Mouse (Mus musculus) neural tube, embryonic 11.5 days (tissue): ENCODE measurements around the gene Prkcg. TPM values are rescaled to one million over a fixed set of nuclear protein-coding genes. Genes with fewer than 3 reads are reported as not detected.
A peak's percentile ranks its signal among the peaks of the same experiment; 100 is the strongest.

Experiments
- ATAC-seq: fragments of 200-750 bp; cut with Nextera tagmentation; 2 replicates; pipeline ENCODE4 v1.8.0; 2017; ENCODE audit warnings: moderate number of reproducible peaks, mild to moderate bottlenecking, moderate TSS enrichment, moderate library complexity; ENCODE audit not compliant: insufficient read depth, low FRiP score, low TSS enrichment
- DNase-seq: peaks from one replicate; pipeline ENCODE4 v3.0.0-alpha.2; 2015; ENCODE audit warnings: low spot score
- H3K27ac ChIP-seq: fragments of 300-500 bp; sonication (generic); 2 replicates; pipeline ENCODE4 v1.5.1; 2014; ENCODE audit warnings: low read depth, mild to moderate bottlenecking, low read length
- H3K27me3 ChIP-seq: fragments of 300-500 bp; sonication (generic); 2 replicates; pipeline ENCODE4 v1.6.1; 2014; ENCODE audit warnings: mild to moderate bottlenecking, low read length, mixed read lengths; ENCODE audit not compliant: control insufficient read depth, insufficient read depth
- H3K36me3 ChIP-seq: fragments of 300-500 bp; sonication (generic); 2 replicates; pipeline ENCODE4 v1.6.1; 2014; ENCODE audit warnings: mild to moderate bottlenecking, low read length, moderate library complexity, mixed read lengths; ENCODE audit not compliant: control insufficient read depth, insufficient read depth
- H3K4me1 ChIP-seq: fragments of 300-500 bp; sonication (generic); 2 replicates; pipeline ENCODE4 v1.6.1; 2014; ENCODE audit warnings: low read length, mixed read lengths; ENCODE audit not compliant: control insufficient read depth, insufficient read depth
- H3K4me2 ChIP-seq: fragments of 300-500 bp; sonication (generic); 2 replicates; pipeline ENCODE4 v1.6.1; 2014; ENCODE audit warnings: low read depth, mild to moderate bottlenecking, moderate library complexity
- H3K4me3 ChIP-seq: fragments of 300-500 bp; sonication (generic); 2 replicates; pipeline ENCODE4 v1.5.1; 2014; ENCODE audit warnings: low read depth, low read length
- H3K9ac ChIP-seq: fragments of 300-500 bp; sonication (generic); 2 replicates; pipeline ENCODE4 v1.6.1; 2014; ENCODE audit warnings: mild to moderate bottlenecking, low read length
- H3K9me3 ChIP-seq: fragments of 300-500 bp; sonication (generic); 2 replicates; pipeline ENCODE4 v1.6.1; 2016; ENCODE audit warnings: low read length; ENCODE audit not compliant: control insufficient read depth
- WGBS: fragments of 180-500 bp; shearing (Covaris S2); extraction: QIAGEN DNeasy Blood & Tissue Kit; methylation state at CpG from one replicate; pipeline ENCODE4 v1.1.7; 2014; 5-methylcytosine and 5-hydroxymethylcytosine counted together
- polyA plus RNA-seq: library from polyadenylated mRNA; unstranded; fragments of >200 nt; fragmentation: Nextera tagmentation; extraction: Ambion mirVana; gene quantifications from 2 replicates; pipeline ENCODE4 v1.2.1, GENCODE M21; 2014

Gene Prkcg
- polyA plus RNA-seq, 1 experiment from 2014 or later: 0.77 TPM

DNA sequence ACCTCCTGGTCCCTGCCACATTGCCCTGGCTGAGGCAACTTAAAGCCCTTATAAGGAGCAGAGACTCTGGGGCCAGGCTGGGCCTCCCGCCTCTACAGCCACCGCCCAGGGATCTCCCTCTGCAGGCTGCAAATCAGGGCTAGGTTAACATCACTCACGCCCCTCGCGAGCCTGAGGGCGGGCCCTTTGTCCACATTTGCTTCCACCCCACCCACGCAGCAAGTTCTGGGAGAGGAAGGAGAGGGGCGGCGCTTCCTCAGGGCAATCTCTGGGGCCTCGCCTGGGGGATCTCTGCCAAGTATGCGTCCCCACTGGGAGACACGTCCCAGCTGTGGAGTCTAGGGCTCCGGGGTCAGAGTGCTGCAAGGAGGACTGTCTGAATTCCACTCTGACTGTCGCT, 3.8 kb downstream of the Prkcg start:
- H3K36me3 ChIP-seq: peaks cover 3% of the 10 kb centered on the region; the same call in 1 of the 2 replicates
- peak; percentile 63 for DNase-seq
- peak overlapping the region; percentile 19 for H3K4me3 ChIP-seq
- peak overlapping the region; percentile 20 for H3K4me2 ChIP-seq
- no peak for ATAC-seq
- under 1% methylated on average over 14 of the region's 14 CpGs for WGBS
- peak overlapping the region; percentile 16 for H3K9ac ChIP-seq
- H3K27me3 ChIP-seq: no peaks in the 10 kb centered on the region
- H3K27ac ChIP-seq: no peak overlapping the region
- no peaks in the 10 kb centered on the region for H3K9me3 ChIP-seq
- 0 out of 2 replicates have a peak, but pooled peaks cover 7% of the 10 kb centered on the region for H3K4me1 ChIP-seq

DNA sequence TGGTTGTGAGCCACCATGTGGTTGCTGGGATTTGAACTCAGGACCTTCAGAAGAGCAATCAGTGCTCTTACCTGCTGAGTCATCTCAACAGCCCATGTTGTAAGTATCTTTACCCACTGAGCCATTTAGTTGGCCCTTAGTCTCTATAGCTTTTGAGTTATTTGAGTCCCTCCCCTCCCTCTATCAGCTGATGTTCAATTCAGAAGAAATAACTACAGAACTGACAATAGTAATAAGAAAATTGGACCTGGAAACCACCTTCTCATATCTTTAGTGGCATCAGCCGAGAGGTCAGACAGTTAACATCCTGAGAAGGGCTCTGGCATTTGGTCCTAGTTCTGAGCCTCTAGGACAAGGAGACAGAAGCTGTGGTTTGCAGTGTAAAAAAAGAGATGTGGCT, 5.8 kb downstream of the Prkcg start:
- ATAC-seq: no peak
- no peak overlapping the region for H3K9ac ChIP-seq
- H3K4me1 ChIP-seq: 0 out of 2 replicates have a peak, but pooled peaks cover 3% of the 10 kb centered on the region
- H3K27ac ChIP-seq: no peak overlapping the region
- no peaks in the 10 kb centered on the region for H3K9me3 ChIP-seq
- DNase-seq: no peak
- H3K27me3 ChIP-seq: no peaks in the 10 kb centered on the region
- H3K36me3 ChIP-seq: peaks cover 3% of the 10 kb centered on the region; the same call in 1 of the 2 replicates
- no peak overlapping the region for H3K4me3 ChIP-seq
- no peak overlapping the region for H3K4me2 ChIP-seq
- WGBS: 95% methylated on average over 1 of the region's 1 CpGs

DNA sequence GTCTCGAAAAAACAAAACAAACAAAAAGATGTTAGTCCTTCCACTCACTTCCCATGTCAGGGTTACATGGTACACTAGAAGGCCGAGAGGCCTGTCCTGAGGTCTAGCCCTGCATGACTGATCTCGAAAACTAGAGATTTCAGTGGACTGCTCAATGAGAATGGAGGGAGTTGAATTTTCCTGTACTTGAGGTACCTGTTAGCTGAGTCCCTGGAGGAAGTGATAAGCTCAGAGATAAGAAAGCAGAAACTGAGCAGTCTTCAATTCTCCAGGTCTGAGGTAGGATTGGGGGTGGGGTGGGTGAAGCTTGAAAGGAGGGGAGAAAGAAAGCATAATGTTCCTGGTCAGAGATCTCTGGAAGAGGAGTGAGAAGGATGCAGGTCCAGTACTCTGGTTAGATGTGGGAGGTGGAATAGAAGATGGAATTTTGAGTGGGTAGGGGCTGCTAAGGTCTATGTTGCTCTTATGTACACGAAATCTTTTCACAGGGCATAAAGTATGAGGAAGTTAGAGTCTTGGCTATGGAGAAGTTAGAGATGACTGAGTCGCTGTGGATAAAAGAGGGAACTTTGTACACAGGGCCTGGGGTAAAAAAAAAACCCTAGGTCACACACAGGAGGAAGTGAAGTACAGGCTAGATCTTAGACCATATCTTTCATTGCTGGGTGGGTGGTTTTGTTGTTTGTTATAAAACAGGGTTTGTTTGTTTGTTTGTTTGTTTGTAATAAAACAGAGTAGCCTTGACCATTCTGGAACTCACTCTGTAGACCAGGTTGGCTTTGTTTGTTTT, 6.5 kb downstream of the Prkcg start:
- Histone ChIP-seq H3K4me1 (0 out of 2 replicates have a peak, but pooled peaks cover 2% of the 10 kb centered on the region), H3K9ac (no peak overlapping the region), H3K27me3 (no peaks in the 10 kb centered on the region), H3K27ac (no peak overlapping the region), H3K4me2 (no peak overlapping the region), H3K36me3 (peaks cover 3% of the 10 kb centered on the region; the same call in 1 of the 2 replicates), H3K9me3 (no peaks in the 10 kb centered on the region), H3K4me3 (no peak overlapping the region)
- DNase-seq (no peak), ATAC-seq (no peak)
- 91% methylated on average over 5 of the region's 5 CpGs for WGBS

DNA sequence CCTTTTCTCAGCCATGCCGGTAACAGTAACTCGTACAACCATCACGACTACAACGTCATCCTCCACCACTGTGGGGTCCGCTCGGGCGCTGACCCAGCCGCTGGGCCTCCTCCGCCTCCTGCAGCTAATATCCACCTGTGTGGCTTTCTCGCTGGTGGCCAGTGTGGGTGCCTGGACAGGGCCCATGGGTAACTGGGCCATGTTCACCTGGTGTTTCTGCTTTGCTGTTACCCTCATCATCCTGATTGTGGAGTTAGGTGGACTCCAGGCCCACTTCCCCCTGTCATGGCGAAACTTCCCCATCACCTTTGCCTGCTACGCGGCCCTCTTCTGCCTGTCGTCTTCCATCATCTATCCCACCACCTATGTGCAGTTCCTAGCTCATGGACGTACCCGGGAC, 7.7 kb downstream of the Prkcg start:
- ATAC-seq: no peak
- 96% methylated on average over 16 of the region's 16 CpGs for WGBS

DNA sequence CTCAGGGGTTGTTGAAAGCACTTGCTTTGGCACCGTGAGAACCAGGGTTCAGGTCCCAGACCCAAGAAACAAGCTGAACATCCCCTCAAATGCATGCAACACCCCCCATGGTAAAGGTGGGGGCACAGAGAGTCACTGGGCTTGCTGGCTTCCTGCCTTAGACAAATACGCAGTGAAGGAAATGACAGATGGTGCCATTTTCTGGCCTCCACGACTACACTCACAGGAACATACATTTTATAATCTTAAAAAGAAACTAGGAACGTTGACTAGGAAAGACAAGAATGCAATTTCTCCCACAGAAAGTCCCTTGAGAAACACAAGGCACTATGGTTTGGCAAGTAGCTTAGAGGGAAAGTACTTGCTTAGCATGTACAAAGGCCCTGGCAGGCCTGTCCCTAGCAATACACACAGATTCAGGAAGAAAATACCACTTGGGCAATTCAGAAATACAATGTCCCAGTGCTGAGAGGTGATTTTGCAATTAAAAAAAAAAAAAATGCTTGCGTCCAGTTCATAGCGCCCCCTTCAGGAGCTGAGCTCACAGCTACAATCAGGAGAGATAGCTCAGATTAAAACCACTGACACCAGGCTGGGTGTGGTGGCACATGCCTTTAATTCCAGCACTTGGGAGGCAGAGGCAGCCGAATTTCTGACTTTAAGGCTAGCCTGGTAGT, 11.1 kb downstream of the Prkcg start:
- Histone ChIP-seq H3K9ac (no peak overlapping the region), H3K4me3 (no peak overlapping the region), H3K4me2 (no peak overlapping the region), H3K27ac (no peak overlapping the region), H3K9me3 (no peaks in the 10 kb centered on the region), H3K27me3 (peaks cover 22% of the 10 kb centered on the region), H3K4me1 (peaks cover 15% of the 10 kb centered on the region), H3K36me3 (peaks cover 3% of the 10 kb centered on the region; the same call in 1 of the 2 replicates)
- no peak for DNase-seq
- WGBS: 60% methylated on average over 7 of the region's 7 CpGs
- ATAC-seq: no peak

More for the DNA sequence above, 7.7 kb downstream of the Prkcg start:
- Histone ChIP-seq H3K4me2 (no peak overlapping the region), H3K9me3 (no peaks in the 10 kb centered on the region), H3K27me3 (peaks cover 7% of the 10 kb centered on the region), H3K4me3 (no peak overlapping the region), H3K9ac (no peak overlapping the region), H3K4me1 (no peaks in the 10 kb centered on the region; the same call in 1 of the 2 replicates), H3K27ac (no peak overlapping the region), H3K36me3 (peaks cover 3% of the 10 kb centered on the region; the same call in 1 of the 2 replicates)
- DNase-seq: no peak

DNA sequence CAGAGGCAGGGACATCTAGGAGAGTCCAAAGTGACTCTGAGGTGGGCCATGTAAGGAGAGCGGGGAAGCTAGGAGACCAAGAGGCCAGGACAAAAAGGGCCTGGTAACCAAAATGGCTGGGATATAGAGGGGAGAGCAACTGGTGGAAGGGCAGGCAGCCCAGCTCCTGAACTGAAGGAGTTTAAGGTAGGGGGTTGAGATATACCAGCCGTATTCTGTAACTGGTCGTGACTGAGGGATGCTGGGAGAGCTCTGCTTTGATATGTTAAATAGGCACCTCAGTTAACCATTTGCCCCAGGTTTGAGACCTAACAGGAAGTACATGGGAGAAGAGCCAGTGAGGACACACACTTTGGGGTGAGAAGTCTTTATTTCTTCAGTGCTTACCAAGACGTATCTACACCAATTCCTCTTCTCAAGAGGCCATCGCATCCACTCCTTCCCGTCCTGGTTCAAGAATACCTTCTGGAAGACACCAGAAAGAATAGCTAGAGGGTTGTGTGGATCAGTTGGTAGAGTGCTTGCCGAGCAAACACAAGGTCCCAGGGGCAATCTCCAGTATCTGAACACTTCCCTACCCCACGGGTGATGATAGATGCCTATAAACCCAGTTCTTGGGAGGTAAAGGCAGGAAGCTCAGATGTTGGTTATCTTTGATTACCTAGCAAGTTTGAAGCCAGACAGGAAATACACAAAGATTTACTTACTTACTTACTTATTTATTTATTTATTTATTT, 12.1 kb downstream of the Prkcg start:
- no peak overlapping the region for H3K27ac ChIP-seq
- ATAC-seq (no peak), DNase-seq (no peak)
- 63% methylated on average over 8 of the region's 8 CpGs for WGBS
- no peak overlapping the region for H3K4me3 ChIP-seq
- peaks cover 15% of the 10 kb centered on the region for H3K4me1 ChIP-seq
- H3K9me3 ChIP-seq: no peaks in the 10 kb centered on the region
- H3K4me2 ChIP-seq: no peak overlapping the region
- H3K36me3 ChIP-seq: peaks cover 3% of the 10 kb centered on the region; the same call in 1 of the 2 replicates
- H3K9ac ChIP-seq: no peak overlapping the region
- H3K27me3 ChIP-seq: peaks cover 25% of the 10 kb centered on the region

DNA sequence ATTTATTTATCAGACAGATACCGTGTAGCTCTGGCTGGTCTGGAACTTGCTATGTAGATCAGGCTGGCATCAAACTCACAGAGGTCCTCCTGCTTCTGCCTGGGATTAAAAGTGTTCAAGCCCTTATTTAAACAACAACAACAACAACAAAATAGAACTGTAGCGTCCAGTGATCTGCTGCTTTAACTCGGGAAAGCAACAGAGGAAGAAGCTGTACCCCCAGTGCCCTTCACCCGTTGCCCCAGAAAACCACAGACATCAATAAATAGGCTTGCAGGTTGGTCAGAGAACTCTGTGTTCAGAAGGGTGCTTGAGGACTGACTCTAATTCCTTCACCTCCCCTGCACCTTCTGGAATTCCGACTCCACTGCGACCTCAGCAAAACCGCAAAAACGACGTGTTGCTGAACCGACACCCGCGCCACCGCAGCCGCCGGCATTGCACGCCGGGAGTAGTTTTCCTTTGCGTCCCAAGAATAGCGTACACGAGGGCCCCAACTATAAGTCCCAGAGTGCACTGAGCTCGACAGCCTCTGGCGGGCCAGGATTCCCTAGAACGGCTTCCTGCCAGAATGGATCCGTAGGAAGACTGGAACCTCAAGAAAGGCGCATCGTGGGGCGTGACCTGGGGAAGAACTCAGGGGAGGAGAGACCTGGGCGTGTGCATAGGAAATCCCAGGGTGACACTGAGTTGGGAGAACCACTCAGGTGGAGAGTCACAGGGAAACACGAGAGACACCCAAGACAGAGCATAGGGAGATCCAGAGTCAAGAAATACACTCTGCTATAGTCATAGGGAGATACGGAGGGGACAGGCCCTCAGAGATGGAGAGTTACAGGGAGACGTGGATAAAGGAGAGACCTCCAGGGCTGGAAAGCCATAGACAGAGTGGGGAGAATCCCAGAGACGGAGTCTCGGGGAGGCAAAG, 12.9 kb downstream of the Prkcg start:
- H3K27me3 ChIP-seq: peaks cover 25% of the 10 kb centered on the region
- 8% methylated on average over 33 of the region's 33 CpGs for WGBS
- peaks cover 3% of the 10 kb centered on the region; the same call in 1 of the 2 replicates for H3K36me3 ChIP-seq
- DNase-seq (peak; percentile 43), ATAC-seq (peak; percentile 18; the same call in 1 of the 2 replicates)
- H3K4me1 ChIP-seq: peaks cover 15% of the 10 kb centered on the region
- H3K9me3 ChIP-seq: no peaks in the 10 kb centered on the region
- H3K4me2 ChIP-seq: peak overlapping the region; percentile 72
- no peak overlapping the region for H3K27ac ChIP-seq
- peak overlapping the region; percentile 21 for H3K4me3 ChIP-seq
- H3K9ac ChIP-seq: peak overlapping the region; percentile 2; the same call in 1 of the 2 replicates
